Mouse (Mus musculus): ENCODE measurements around the gene Nfam1. TPM values are rescaled to one million over a fixed set of nuclear protein-coding genes. Genes with fewer than 3 reads are reported as not detected.
"Not testable (repeated sequence)": the region's sequence is repeated elsewhere in the genome, so short reads cannot be mapped to it uniquely, and the experiment has no call there.

Nfam1 gene
- total RNA-seq (2021), result 1 to 10 TPM; 3.2 to 4.5 TPM
- long read RNA-seq, experiment 1, full-length matches to known transcripts, result 3 of 5 reads
- long read RNA-seq, experiment 1, partial matches to known transcripts, result 0 of 5 reads
- long read RNA-seq, experiment 1, other reads (novel, unspliced or antisense), result 2 of 5 reads
- long read RNA-seq, experiment 2, full-length matches to known transcripts, result 5 of 5 reads
- long read RNA-seq, experiment 2, partial matches to known transcripts, result 0 of 5 reads
- long read RNA-seq, experiment 2, other reads (novel, unspliced or antisense), result 0 of 5 reads

DNA sequence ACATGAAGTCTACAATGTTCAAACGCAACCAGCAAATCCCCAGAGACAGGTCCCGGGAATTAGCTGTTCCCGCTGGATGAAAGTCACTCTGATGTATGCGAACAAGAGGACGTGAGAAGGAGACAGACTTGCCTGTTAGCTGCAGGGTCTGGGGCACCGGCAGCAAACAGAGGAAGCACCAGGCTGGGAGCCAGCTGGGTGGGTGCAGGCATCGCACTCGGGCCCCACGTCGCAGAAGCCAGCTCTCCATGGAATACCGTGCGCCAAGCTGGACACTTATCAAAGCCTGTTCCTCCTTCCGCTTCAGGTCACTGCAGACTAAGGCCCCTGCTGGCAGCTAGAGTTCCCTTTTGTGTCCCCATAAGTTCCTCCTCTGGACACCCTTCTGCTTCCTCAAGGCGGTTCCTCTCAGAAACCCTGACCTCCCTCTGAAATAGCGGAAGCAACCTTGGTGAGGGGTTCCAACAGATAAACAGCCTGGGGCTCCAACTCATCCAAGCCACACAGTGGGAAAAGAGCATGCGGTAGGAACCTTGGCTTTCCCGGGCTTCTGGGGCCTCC lies at the start of gene Nfam1:
Nfam1 (minus strand) TSS at position 326 of the 561 bp plus-strand sequence.
- peak; percentile 46 for DNase-seq

DNA sequence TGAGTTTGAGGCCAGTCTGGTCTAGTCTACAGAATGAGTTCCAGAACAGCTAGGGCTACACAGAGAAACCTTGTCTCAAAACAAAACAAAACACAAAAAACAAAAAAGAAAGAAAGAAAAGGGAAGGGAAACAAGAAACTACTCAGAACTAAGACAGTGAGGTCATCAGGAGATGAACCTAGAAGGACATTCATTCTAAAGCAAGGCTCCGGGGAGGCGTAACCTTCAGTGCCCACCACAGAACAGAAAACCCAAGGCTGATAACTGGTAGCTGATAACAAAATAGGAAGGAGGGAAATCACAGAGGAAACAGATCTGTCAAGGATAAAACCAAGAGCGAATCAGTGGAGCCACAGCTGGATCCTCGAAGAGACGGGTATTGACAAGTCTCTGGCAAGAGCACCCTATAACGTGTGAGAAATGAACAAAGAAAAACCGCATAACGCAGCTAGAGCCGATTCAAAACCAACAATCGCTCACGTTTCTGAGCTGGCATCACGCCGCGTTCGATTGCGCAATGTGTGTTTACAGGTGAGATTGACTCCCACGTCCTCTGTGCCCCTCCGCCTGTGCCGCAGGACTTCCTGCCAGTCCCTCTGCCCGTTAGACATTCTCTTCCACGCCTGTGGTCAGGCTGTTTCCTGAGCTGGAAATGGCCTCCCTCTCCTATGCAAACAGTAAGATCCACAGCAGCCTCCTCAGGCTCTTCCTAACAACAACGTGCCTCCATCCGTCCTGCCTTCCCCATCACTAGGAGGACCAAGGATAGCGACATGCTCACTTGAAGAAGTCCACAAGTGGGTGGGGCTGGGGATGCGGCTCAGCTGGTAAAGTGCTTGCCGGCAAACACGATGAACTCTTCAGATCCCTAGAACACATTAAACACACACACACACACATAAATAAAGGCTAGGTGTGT lies 42.8 kb upstream of the Nfam1 start:
- no peak for DNase-seq

GRCm38 (mm10) chr15:83074179-83074578 lies 41.1 kb upstream of the Nfam1 start:
- DNase-seq, result peak; percentile 73

DNA sequence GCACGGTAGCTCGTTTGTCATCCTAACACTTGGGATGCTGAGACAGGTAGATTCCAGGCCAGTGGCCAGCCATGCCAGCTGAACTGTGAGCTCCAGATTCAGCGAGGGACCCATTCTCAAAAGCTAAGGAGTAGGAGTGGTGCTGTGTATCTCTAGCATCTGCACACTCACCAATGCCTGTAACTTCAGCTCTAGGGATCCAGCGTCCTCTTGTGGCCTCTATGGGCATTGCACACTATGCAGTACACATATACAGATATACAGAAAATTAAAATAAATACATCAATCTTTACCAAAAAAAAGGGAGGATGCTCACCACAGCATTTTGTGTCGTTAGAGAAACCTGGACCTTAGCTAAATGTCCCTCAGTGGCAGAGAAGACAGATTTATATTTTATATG lies 38.6 kb upstream of the Nfam1 start:
- DNase-seq, result no peak

GRCm38 (mm10) chr15:83070942-83071341 lies 37.8 kb upstream of the Nfam1 start:
- no peak for DNase-seq

DNA sequence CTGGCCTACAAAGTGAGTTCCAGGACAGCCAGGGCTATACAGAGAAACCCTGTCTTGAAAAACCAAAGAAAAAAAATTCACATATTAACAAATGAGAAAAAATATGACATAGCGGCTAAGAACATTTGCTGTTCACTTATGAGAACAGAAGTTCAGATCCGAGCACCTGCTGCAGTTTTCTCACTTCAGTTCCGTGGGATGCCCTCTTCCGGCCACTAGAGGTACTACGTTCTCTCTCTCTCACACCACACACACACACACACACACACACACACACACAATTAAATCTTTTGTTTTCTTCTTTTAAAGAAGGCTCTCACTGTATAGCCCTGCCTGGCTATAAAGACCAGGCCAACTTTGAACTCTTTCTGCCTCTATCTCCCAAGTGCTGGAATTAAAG lies 35.2 kb upstream of the Nfam1 start:
- no peak for DNase-seq

- peak; percentile 90 for DNase-seq
Measured at GRCm38 (mm10) chr15:83065543-83065942, 32.4 kb upstream of the Nfam1 start.

DNA sequence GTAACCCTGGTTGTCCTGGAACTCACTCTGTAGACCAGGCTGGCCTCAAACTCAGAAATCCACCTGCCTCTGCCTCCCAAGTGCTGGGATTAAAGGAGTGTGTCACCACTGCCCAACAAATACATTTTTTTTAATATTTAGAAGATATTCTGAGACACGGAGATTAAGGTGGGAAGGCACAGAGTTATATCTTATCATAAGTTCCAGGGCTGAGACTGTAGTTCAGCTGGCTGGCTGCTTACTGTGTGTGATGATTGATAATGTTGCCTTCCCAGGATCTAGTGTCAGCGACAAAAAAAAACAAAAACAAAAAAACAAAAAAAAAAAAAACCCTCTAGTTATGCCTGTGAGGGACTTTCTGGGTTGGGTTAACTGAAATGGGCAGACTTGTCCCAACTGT lies 29.5 kb upstream of the Nfam1 start:
- not testable (repeated sequence) for DNase-seq

DNA sequence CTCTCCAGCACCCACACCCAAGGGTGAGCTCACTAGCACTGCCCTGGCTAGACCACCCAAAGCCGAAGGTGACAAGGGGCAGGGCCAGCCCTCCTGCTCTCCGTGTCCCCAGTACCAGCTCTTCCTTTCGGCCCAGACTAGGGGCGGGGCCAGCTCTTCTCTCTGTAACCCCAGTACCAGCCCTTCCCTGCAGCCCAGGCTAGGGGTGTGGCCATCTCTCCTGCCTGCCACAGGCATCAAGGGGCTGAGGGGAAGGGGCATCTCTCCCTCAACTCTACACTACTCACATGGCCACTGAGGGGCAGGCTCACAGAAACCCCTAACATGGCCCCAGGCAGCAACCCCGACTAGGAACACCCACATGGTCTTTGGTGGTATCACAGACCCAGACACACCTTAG lies 28.6 kb upstream of the Nfam1 start:
- no peak for DNase-seq

GRCm38 (mm10) chr15:83059233-83059660 lies 26.1 kb upstream of the Nfam1 start:
- no peak for DNase-seq

DNA sequence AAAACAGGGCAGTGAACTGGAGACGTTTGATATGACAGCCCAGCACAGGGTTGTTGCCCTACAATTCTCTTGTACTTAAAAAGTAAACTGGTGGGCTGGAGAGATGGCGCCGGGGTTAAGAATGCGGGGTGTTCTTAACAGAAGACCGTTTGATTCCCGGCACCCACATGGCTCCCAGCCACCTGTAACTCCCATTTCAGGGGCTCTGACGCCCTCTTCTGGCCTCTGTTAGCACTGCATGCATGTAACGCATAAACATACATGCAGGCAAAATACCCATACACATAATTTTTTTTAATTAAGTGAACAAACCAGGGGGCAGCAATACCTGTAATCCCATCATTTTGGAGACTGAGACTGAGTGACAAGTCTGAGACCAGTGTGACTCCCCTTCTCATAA lies 24.4 kb upstream of the Nfam1 start:
- no peak for DNase-seq

DNA sequence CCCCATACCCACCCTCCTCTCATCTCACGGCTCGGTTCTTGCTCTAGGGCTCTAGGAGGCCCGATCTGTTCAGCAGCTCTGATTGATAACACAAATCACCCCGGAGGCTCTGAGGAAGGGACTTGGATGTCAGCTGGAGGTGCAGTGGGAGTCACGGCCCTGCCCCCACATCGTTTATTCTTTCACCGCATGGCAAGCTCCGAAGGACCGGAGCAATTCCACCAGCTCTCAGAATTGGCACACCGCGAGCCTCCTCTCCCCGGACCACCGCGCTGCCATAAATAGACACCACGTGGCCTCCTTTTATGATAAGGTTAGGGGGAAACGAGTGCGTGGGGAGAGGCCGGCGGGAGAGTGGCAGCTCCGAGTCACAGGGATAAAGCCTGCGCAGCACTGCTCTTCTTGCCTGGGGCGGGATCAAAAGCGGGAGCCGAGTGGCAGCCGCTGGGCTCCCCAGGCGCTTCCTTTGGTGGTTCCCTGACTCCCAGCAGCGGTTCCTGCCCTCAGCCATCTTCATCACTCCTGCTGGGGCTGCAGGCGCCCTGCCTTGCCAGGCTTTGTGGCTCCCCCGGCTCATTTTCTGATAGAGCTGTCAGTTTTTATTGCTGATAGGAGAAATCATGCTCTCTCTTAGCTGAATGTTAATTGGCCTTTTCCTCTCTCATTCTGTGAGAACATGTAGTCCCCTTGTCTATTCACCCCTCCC lies 23.4 kb upstream of the Nfam1 start:
- peak; percentile 49 for DNase-seq

GRCm38 (mm10) chr15:83055569-83055968 lies 22.5 kb upstream of the Nfam1 start:
- no peak for DNase-seq

GRCm38 (mm10) chr15:83053261-83053660 lies 20.2 kb upstream of the Nfam1 start:
- DNase-seq, result no peak

- DNase-seq, result no peak
Measured at GRCm38 (mm10) chr15:83052341-83053104, 19.4 kb upstream of the Nfam1 start.

DNA sequence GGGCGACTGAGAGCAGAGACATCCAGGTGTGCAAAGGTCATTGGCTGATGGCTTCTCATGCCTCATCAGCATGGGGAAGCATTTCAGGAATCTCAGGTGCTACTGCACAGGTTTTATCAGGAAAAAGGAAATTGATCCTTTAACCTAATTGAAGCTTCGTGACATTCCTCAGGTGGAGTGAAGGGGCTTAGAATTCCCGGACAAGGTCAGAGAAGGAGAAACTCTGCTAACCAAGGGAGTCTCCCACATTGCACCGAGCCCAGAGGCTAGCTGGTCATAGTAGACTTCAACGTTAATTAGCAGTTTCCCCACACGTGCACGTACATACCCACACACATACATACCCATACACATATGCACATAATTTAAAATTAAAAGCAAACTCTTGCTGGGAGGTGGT lies 13.6 kb upstream of the Nfam1 start:
- DNase-seq, result no peak

GRCm38 (mm10) chr15:83046308-83046707 lies 13.2 kb upstream of the Nfam1 start:
- no peak for DNase-seq

GRCm38 (mm10) chr15:83045565-83045964 lies 12.5 kb upstream of the Nfam1 start:
- not testable (repeated sequence) for DNase-seq

GRCm38 (mm10) chr15:83043362-83043708 lies 10.2 kb upstream of the Nfam1 start:
- DNase-seq, result no peak

- no peak for DNase-seq
Measured at GRCm38 (mm10) chr15:83042655-83043361, 9.7 kb upstream of the Nfam1 start.

- peak; percentile 7 for DNase-seq
Measured at GRCm38 (mm10) chr15:83040156-83040555, 7.0 kb upstream of the Nfam1 start.
